Mouse (Mus musculus): ENCODE measurements around the gene Ank. TPM values are rescaled to one million over a fixed set of nuclear protein-coding genes. Genes with fewer than 3 reads are reported as not detected.

Gene Ank
- polyA plus RNA-seq, 1 experiment = 35.9 TPM

GRCm38 (mm10) chr15:27567356-27567755 lies 100.9 kb downstream of the Ank start:
- no peak for TF ChIP-seq POLR2A (IDR thresholded peaks at IDR 0.05; ENCODE audit: borderline replicate concordance, extremely low read depth, insufficient read depth, insufficient read length, poor library complexity, severe bottlenecking)
- no peak for TF ChIP-seq CTCF (IDR thresholded peaks at IDR 0.05; ENCODE audit: borderline replicate concordance, extremely low read depth, insufficient read depth, insufficient read length)
- no peak for DNase-seq (ENCODE audit: low read depth)

- DNase-seq (ENCODE audit: low read depth) = no peak
- TF ChIP-seq CTCF (IDR thresholded peaks at IDR 0.05; ENCODE audit: borderline replicate concordance, extremely low read depth, insufficient read depth, insufficient read length) (no peak), POLR2A (IDR thresholded peaks at IDR 0.05; ENCODE audit: borderline replicate concordance, extremely low read depth, insufficient read depth, insufficient read length, poor library complexity, severe bottlenecking) (no peak)
These were observed 101.9 kb downstream of the Ank start for GRCm38 (mm10) chr15:27568371-27568770.

- TF ChIP-seq POLR2A (IDR thresholded peaks at IDR 0.05; ENCODE audit: borderline replicate concordance, extremely low read depth, insufficient read depth, insufficient read length, poor library complexity, severe bottlenecking) (no peak), CTCF (IDR thresholded peaks at IDR 0.05; ENCODE audit: borderline replicate concordance, extremely low read depth, insufficient read depth, insufficient read length) (no peak)
- no peak for DNase-seq (ENCODE audit: low read depth)
These were observed 103.4 kb downstream of the Ank start for GRCm38 (mm10) chr15:27569924-27570323.

GRCm38 (mm10) chr15:27570385-27570784 lies 103.9 kb downstream of the Ank start:
- TF ChIP-seq POLR2A (IDR thresholded peaks at IDR 0.05; ENCODE audit: borderline replicate concordance, extremely low read depth, insufficient read depth, insufficient read length, poor library complexity, severe bottlenecking) (no peak), CTCF (IDR thresholded peaks at IDR 0.05; ENCODE audit: borderline replicate concordance, extremely low read depth, insufficient read depth, insufficient read length) (no peak)
- DNase-seq (ENCODE audit: low read depth) = no peak

- no peak for TF ChIP-seq CTCF (IDR thresholded peaks at IDR 0.05; ENCODE audit: borderline replicate concordance, extremely low read depth, insufficient read depth, insufficient read length)
- no peak for TF ChIP-seq POLR2A (IDR thresholded peaks at IDR 0.05; ENCODE audit: borderline replicate concordance, extremely low read depth, insufficient read depth, insufficient read length, poor library complexity, severe bottlenecking)
- no peak for DNase-seq (ENCODE audit: low read depth)
These were observed 104.7 kb downstream of the Ank start for GRCm38 (mm10) chr15:27571179-27571578.

- TF ChIP-seq POLR2A (IDR thresholded peaks at IDR 0.05; ENCODE audit: borderline replicate concordance, extremely low read depth, insufficient read depth, insufficient read length, poor library complexity, severe bottlenecking) (no peak), CTCF (IDR thresholded peaks at IDR 0.05; ENCODE audit: borderline replicate concordance, extremely low read depth, insufficient read depth, insufficient read length) (no peak)
These were observed 108.7 kb downstream of the Ank start for GRCm38 (mm10) chr15:27574992-27575781.

GRCm38 (mm10) chr15:27575932-27576331 lies 109.5 kb downstream of the Ank start:
- DNase-seq (ENCODE audit: low read depth) = peak; percentile 66
- TF ChIP-seq CTCF (IDR thresholded peaks at IDR 0.05; ENCODE audit: borderline replicate concordance, extremely low read depth, insufficient read depth, insufficient read length) = no peak
- TF ChIP-seq POLR2A (IDR thresholded peaks at IDR 0.05; ENCODE audit: borderline replicate concordance, extremely low read depth, insufficient read depth, insufficient read length, poor library complexity, severe bottlenecking) = no peak

More at GRCm38 (mm10) chr15:27574992-27575781, 108.7 kb downstream of the Ank start:
- peak; percentile 26 for DNase-seq (ENCODE audit: low read depth)

GRCm38 (mm10) chr15:27576886-27577285 lies 110.4 kb downstream of the Ank start:
- no peak for DNase-seq (ENCODE audit: low read depth)
- no peak for TF ChIP-seq CTCF (IDR thresholded peaks at IDR 0.05; ENCODE audit: borderline replicate concordance, extremely low read depth, insufficient read depth, insufficient read length)
- no peak for TF ChIP-seq POLR2A (IDR thresholded peaks at IDR 0.05; ENCODE audit: borderline replicate concordance, extremely low read depth, insufficient read depth, insufficient read length, poor library complexity, severe bottlenecking)

- DNase-seq (ENCODE audit: low read depth) = no peak
- TF ChIP-seq CTCF (IDR thresholded peaks at IDR 0.05; ENCODE audit: borderline replicate concordance, extremely low read depth, insufficient read depth, insufficient read length) = no peak
- no peak for TF ChIP-seq POLR2A (IDR thresholded peaks at IDR 0.05; ENCODE audit: borderline replicate concordance, extremely low read depth, insufficient read depth, insufficient read length, poor library complexity, severe bottlenecking)
These were observed 111.7 kb downstream of the Ank start for GRCm38 (mm10) chr15:27577915-27578780.

- no peak for TF ChIP-seq POLR2A (IDR thresholded peaks at IDR 0.05; ENCODE audit: borderline replicate concordance, extremely low read depth, insufficient read depth, insufficient read length, poor library complexity, severe bottlenecking)
- no peak for TF ChIP-seq CTCF (IDR thresholded peaks at IDR 0.05; ENCODE audit: borderline replicate concordance, extremely low read depth, insufficient read depth, insufficient read length)
These were observed 112.4 kb downstream of the Ank start for GRCm38 (mm10) chr15:27578918-27579317.

GRCm38 (mm10) chr15:27579853-27580252 lies 113.4 kb downstream of the Ank start:
- TF ChIP-seq POLR2A (IDR thresholded peaks at IDR 0.05; ENCODE audit: borderline replicate concordance, extremely low read depth, insufficient read depth, insufficient read length, poor library complexity, severe bottlenecking) (no peak), CTCF (IDR thresholded peaks at IDR 0.05; ENCODE audit: borderline replicate concordance, extremely low read depth, insufficient read depth, insufficient read length) (no peak)
- no peak for DNase-seq (ENCODE audit: low read depth)

More at GRCm38 (mm10) chr15:27578918-27579317, 112.4 kb downstream of the Ank start:
- no peak for DNase-seq (ENCODE audit: low read depth)
